Mouse (Mus musculus): ENCODE results near the gene Nceh1. TPM values are rescaled to one million over a fixed set of nuclear protein-coding genes. Genes with fewer than 3 reads are reported as not detected.
"Not testable (repeated sequence)": the region's sequence is repeated elsewhere in the genome, so short reads cannot be mapped to it uniquely, and the experiment has no call there.

The Nceh1 gene
- total RNA-seq, 4 experiments from 2014 or later, result 153 to 311 (median 234) TPM

- DNase-seq, result peak; percentile 21
These were observed 102.3 kb downstream of the Nceh1 start for GRCm38 (mm10) chr3:27285072-27285471.

- DNase-seq, result no peak
These were observed 105.5 kb downstream of the Nceh1 start for GRCm38 (mm10) chr3:27288301-27288700.

GRCm38 (mm10) chr3:27288909-27289308 lies 106.1 kb downstream of the Nceh1 start:
- no peak for DNase-seq

GRCm38 (mm10) chr3:27290285-27290684 lies 107.5 kb downstream of the Nceh1 start:
- DNase-seq, result no peak

- DNase-seq, result not testable (repeated sequence)
These were observed 108.2 kb downstream of the Nceh1 start for GRCm38 (mm10) chr3:27290945-27291344.

GRCm38 (mm10) chr3:27291411-27291810 lies 108.6 kb downstream of the Nceh1 start:
- not testable (repeated sequence) for DNase-seq

- DNase-seq, result no peak
These were observed 111.0 kb downstream of the Nceh1 start for GRCm38 (mm10) chr3:27293645-27294385.

- DNase-seq, result no peak
These were observed 117.7 kb downstream of the Nceh1 start for GRCm38 (mm10) chr3:27300451-27300850.

GRCm38 (mm10) chr3:27302339-27303022 lies 119.7 kb downstream of the Nceh1 start:
- no peak for DNase-seq

- DNase-seq, result no peak
These were observed 124.0 kb downstream of the Nceh1 start for GRCm38 (mm10) chr3:27306815-27307214.

GRCm38 (mm10) chr3:27310973-27311372 lies 128.2 kb downstream of the Nceh1 start:
- DNase-seq, result no peak

GRCm38 (mm10) chr3:27311475-27311874 lies 128.7 kb downstream of the Nceh1 start:
- no peak for DNase-seq

GRCm38 (mm10) chr3:27314506-27315164 lies 131.9 kb downstream of the Nceh1 start:
- no peak for DNase-seq

GRCm38 (mm10) chr3:27316559-27317287 lies 134.0 kb downstream of the Nceh1 start, which contains the start of gene Tnfsf10:
TSS of gene Tnfsf10 (plus strand) at chr3:27317028.
- DNase-seq, result peak; percentile 45

- no peak for DNase-seq
These were observed 134.7 kb downstream of the Nceh1 start for GRCm38 (mm10) chr3:27317288-27318024.

- DNase-seq, result no peak
These were observed 136.9 kb downstream of the Nceh1 start for GRCm38 (mm10) chr3:27319650-27320049.

GRCm38 (mm10) chr3:27320613-27321495 lies 138.1 kb downstream of the Nceh1 start:
- no peak for DNase-seq

- DNase-seq, result no peak
These were observed 139.8 kb downstream of the Nceh1 start for GRCm38 (mm10) chr3:27322591-27322990.

- DNase-seq, result no peak
These were observed 140.8 kb downstream of the Nceh1 start for GRCm38 (mm10) chr3:27323551-27323950.

GRCm38 (mm10) chr3:27326633-27327191 lies 143.9 kb downstream of the Nceh1 start:
- DNase-seq, result no peak

Measured in adrenal gland, adult 8-10 months (tissue).